Mouse (Mus musculus): Measurements from ENCODE around the gene Adam11. TPM values are rescaled to one million over a fixed set of nuclear protein-coding genes. Genes with fewer than 3 reads are reported as not detected.
"Not testable (repeated sequence)": the region's sequence is repeated elsewhere in the genome, so short reads cannot be mapped to it uniquely, and the experiment has no call there.

Gene Adam11
- polyA plus RNA-seq (2015; fragmentation: Nextera tagmentation; extraction: Ambion mirVana), result 16.1 and 22.6 TPM in 2 replicates

- peak; percentile 55 for ATAC-seq
- H3K4me3 ChIP-seq, result peak within 1 kb of the TSS; percentile 67
- H3K27ac ChIP-seq, result no peak within 1 kb of the TSS
- no peaks in the 10 kb centered on the region for H3K9me3 ChIP-seq (replicated peaks)
- H3K4me1 ChIP-seq, result peaks cover 21% of the 10 kb centered on the region
- H3K36me3 ChIP-seq (ENCODE audit: poor library complexity, severe bottlenecking), result no peaks in the 10 kb centered on the region
- H3K27me3 ChIP-seq, result peaks cover 25% of the 10 kb centered on the region
- peak within 1 kb of the TSS; percentile 99 for H3K4me2 ChIP-seq
- H3K9ac ChIP-seq, result peak within 1 kb of the TSS; percentile 89
- under 1% methylated on average over 57 of the region's 76 CpGs for WGBS
Observed at GRCm38 (mm10) chr11:102761309-102762210, at the start of gene Adam11. Gene Adam11, plus strand, starts transcription at chr11:102761439.

GRCm38 (mm10) chr11:102712411-102712810 lies 48.8 kb upstream of the Adam11 start:
- Histone ChIP-seq H3K4me3 (no peak overlapping the region), H3K36me3 (ENCODE audit: poor library complexity, severe bottlenecking) (no peaks in the 10 kb centered on the region), H3K4me2 (no peak overlapping the region), H3K4me1 (no peaks in the 10 kb centered on the region), H3K27ac (no peak overlapping the region), H3K9me3 (replicated peaks) (no peaks in the 10 kb centered on the region), H3K27me3 (no peaks in the 10 kb centered on the region), H3K9ac (no peak overlapping the region)
- no peak for ATAC-seq
- WGBS, result 88% methylated on average over 4 of the region's 4 CpGs

- H3K9me3 ChIP-seq (replicated peaks); H3K4me3 ChIP-seq; H3K27me3 ChIP-seq; H3K27ac ChIP-seq; H3K4me2 ChIP-seq; H3K4me1 ChIP-seq; H3K36me3 ChIP-seq (ENCODE audit: poor library complexity, severe bottlenecking); H3K9ac ChIP-seq; ATAC-seq: not testable (repeated sequence)
- 85% methylated on average over 2 of the region's 2 CpGs for WGBS
Observed at GRCm38 (mm10) chr11:102714578-102714977, 46.7 kb upstream of the Adam11 start.

- H3K4me1 ChIP-seq, result no peaks in the 10 kb centered on the region
- H3K36me3 ChIP-seq (ENCODE audit: poor library complexity, severe bottlenecking), result no peaks in the 10 kb centered on the region
- H3K27ac ChIP-seq, result no peak overlapping the region
- no peak overlapping the region for H3K9ac ChIP-seq
- no peak overlapping the region for H3K4me2 ChIP-seq
- no peaks in the 10 kb centered on the region for H3K9me3 ChIP-seq (replicated peaks)
- H3K27me3 ChIP-seq, result no peaks in the 10 kb centered on the region
- 84% methylated on average over 7 of the region's 7 CpGs for WGBS
- ATAC-seq, result no peak
- no peak overlapping the region for H3K4me3 ChIP-seq
Observed at GRCm38 (mm10) chr11:102716135-102716534, 45.1 kb upstream of the Adam11 start.

GRCm38 (mm10) chr11:102725574-102725973 lies 35.7 kb upstream of the Adam11 start:
- no peak for ATAC-seq
- WGBS, result 30% methylated on average over 3 of the region's 3 CpGs
- no peaks in the 10 kb centered on the region for H3K36me3 ChIP-seq (ENCODE audit: poor library complexity, severe bottlenecking)

GRCm38 (mm10) chr11:102728614-102729013 lies 32.6 kb upstream of the Adam11 start:
- Histone ChIP-seq H3K4me3 (no peak overlapping the region), H3K9me3 (replicated peaks) (no peaks in the 10 kb centered on the region), H3K27ac (no peak overlapping the region), H3K4me1 (no peaks in the 10 kb centered on the region), H3K9ac (no peak overlapping the region), H3K4me2 (no peak overlapping the region), H3K27me3 (no peaks in the 10 kb centered on the region), H3K36me3 (ENCODE audit: poor library complexity, severe bottlenecking) (no peaks in the 10 kb centered on the region)
- WGBS, result 32% methylated on average over 7 of the region's 7 CpGs
- no peak for ATAC-seq

More at GRCm38 (mm10) chr11:102725574-102725973, 35.7 kb upstream of the Adam11 start:
- H3K9me3 ChIP-seq (replicated peaks), result no peaks in the 10 kb centered on the region
- no peak overlapping the region for H3K9ac ChIP-seq
- no peak overlapping the region for H3K4me3 ChIP-seq
- no peak overlapping the region for H3K4me2 ChIP-seq
- H3K27me3 ChIP-seq, result no peaks in the 10 kb centered on the region
- H3K27ac ChIP-seq, result no peak overlapping the region
- H3K4me1 ChIP-seq, result no peaks in the 10 kb centered on the region

GRCm38 (mm10) chr11:102729835-102730234 lies 31.4 kb upstream of the Adam11 start:
- H3K4me3 ChIP-seq, result no peak overlapping the region
- no peaks in the 10 kb centered on the region for H3K36me3 ChIP-seq (ENCODE audit: poor library complexity, severe bottlenecking)
- no peak for ATAC-seq
- no peaks in the 10 kb centered on the region for H3K9me3 ChIP-seq (replicated peaks)
- no peak overlapping the region for H3K4me2 ChIP-seq
- H3K27me3 ChIP-seq, result no peaks in the 10 kb centered on the region
- H3K4me1 ChIP-seq, result no peaks in the 10 kb centered on the region
- WGBS, result 85% methylated on average over 3 of the region's 3 CpGs
- H3K9ac ChIP-seq, result no peak overlapping the region
- H3K27ac ChIP-seq, result no peak overlapping the region

- no peak for ATAC-seq
- H3K9ac ChIP-seq, result no peak overlapping the region
- no peaks in the 10 kb centered on the region for H3K36me3 ChIP-seq (ENCODE audit: poor library complexity, severe bottlenecking)
- no peak overlapping the region for H3K4me2 ChIP-seq
- H3K27ac ChIP-seq, result no peak overlapping the region
- H3K9me3 ChIP-seq (replicated peaks), result no peaks in the 10 kb centered on the region
- H3K4me3 ChIP-seq, result no peak overlapping the region
- WGBS, result 91% methylated on average over 6 of the region's 6 CpGs
- H3K27me3 ChIP-seq, result no peaks in the 10 kb centered on the region
- no peaks in the 10 kb centered on the region for H3K4me1 ChIP-seq
Observed at GRCm38 (mm10) chr11:102731366-102731765, 29.9 kb upstream of the Adam11 start.

GRCm38 (mm10) chr11:102733146-102733545 lies 28.1 kb upstream of the Adam11 start:
- Histone ChIP-seq H3K27me3 (peaks cover 4% of the 10 kb centered on the region; the same call in 1 of the 2 replicates), H3K4me2 (no peak overlapping the region), H3K4me1 (no peaks in the 10 kb centered on the region), H3K9ac (no peak overlapping the region), H3K36me3 (ENCODE audit: poor library complexity, severe bottlenecking) (no peaks in the 10 kb centered on the region), H3K4me3 (no peak overlapping the region), H3K9me3 (replicated peaks) (no peaks in the 10 kb centered on the region), H3K27ac (no peak overlapping the region)
- WGBS, result 69% methylated on average over 5 of the region's 5 CpGs
- no peak for ATAC-seq

GRCm38 (mm10) chr11:102734961-102735360 lies 26.3 kb upstream of the Adam11 start:
- WGBS, result 89% methylated on average over 6 of the region's 6 CpGs
- no peaks in the 10 kb centered on the region for H3K36me3 ChIP-seq (ENCODE audit: poor library complexity, severe bottlenecking)
- H3K27ac ChIP-seq, result no peak overlapping the region
- no peak overlapping the region for H3K4me2 ChIP-seq
- H3K27me3 ChIP-seq, result peaks cover 9% of the 10 kb centered on the region; the same call in 1 of the 2 replicates
- no peak overlapping the region for H3K9ac ChIP-seq
- no peak overlapping the region for H3K4me3 ChIP-seq
- H3K9me3 ChIP-seq (replicated peaks), result no peaks in the 10 kb centered on the region
- no peak for ATAC-seq
- H3K4me1 ChIP-seq, result peaks cover 11% of the 10 kb centered on the region

GRCm38 (mm10) chr11:102738046-102738445 lies 23.2 kb upstream of the Adam11 start:
- H3K4me1 ChIP-seq, result peaks cover 32% of the 10 kb centered on the region
- no peaks in the 10 kb centered on the region for H3K36me3 ChIP-seq (ENCODE audit: poor library complexity, severe bottlenecking)
- no peak overlapping the region for H3K4me3 ChIP-seq
- no peak overlapping the region for H3K4me2 ChIP-seq
- no peak overlapping the region for H3K9ac ChIP-seq
- no peak overlapping the region for H3K27ac ChIP-seq
- no peaks in the 10 kb centered on the region for H3K9me3 ChIP-seq (replicated peaks)
- peaks cover 12% of the 10 kb centered on the region; the same call in 1 of the 2 replicates for H3K27me3 ChIP-seq
- no peak for ATAC-seq
- 86% methylated on average over 3 of the region's 3 CpGs for WGBS

GRCm38 (mm10) chr11:102739278-102739966 lies 21.8 kb upstream of the Adam11 start:
- Histone ChIP-seq H3K4me2 (peak overlapping the region; percentile 69), H3K4me3 (peak overlapping the region; percentile 32), H3K9ac (peak overlapping the region; percentile 61), H3K9me3 (replicated peaks) (no peaks in the 10 kb centered on the region), H3K27ac (peak overlapping the region; percentile 6; the same call in 1 of the 2 replicates), H3K36me3 (ENCODE audit: poor library complexity, severe bottlenecking) (no peaks in the 10 kb centered on the region), H3K4me1 (peaks cover 32% of the 10 kb centered on the region), H3K27me3 (peaks cover 12% of the 10 kb centered on the region; the same call in 1 of the 2 replicates)
- 4% methylated on average over 20 of the region's 20 CpGs for WGBS
- peak; percentile 81 for ATAC-seq

All from forebrain, embryonic 13.5 days (tissue).